Mouse (Mus musculus): ENCODE data around the gene St3gal3.

GRCm38 (mm10) chr4:117914591-117915442, 219.9 kb downstream of the St3gal3 start, which contains the start of gene Ipo13:
- peak; percentile 46 for TF ChIP-seq CTCF (IDR thresholded peaks at IDR 0.05)
- TF ChIP-seq POLR2A (IDR thresholded peaks at IDR 0.05; ENCODE audit: insufficient read depth, low read depth, low read length) = peak; percentile 87
- TF ChIP-seq EP300 (IDR thresholded peaks at IDR 0.05; ENCODE audit: insufficient read depth, low read depth, low read length) = no peak
